Mouse (Mus musculus): Measurements from ENCODE around the gene Lcn2.

The Lcn2 gene

GRCm38 (mm10) chr2:32387706-32388490, at the start of gene Lcn2:
Gene Lcn2, minus strand, starts transcription at chr2:32388252.
- no peak for DNase-seq (ENCODE audit: low read depth)

DNA sequence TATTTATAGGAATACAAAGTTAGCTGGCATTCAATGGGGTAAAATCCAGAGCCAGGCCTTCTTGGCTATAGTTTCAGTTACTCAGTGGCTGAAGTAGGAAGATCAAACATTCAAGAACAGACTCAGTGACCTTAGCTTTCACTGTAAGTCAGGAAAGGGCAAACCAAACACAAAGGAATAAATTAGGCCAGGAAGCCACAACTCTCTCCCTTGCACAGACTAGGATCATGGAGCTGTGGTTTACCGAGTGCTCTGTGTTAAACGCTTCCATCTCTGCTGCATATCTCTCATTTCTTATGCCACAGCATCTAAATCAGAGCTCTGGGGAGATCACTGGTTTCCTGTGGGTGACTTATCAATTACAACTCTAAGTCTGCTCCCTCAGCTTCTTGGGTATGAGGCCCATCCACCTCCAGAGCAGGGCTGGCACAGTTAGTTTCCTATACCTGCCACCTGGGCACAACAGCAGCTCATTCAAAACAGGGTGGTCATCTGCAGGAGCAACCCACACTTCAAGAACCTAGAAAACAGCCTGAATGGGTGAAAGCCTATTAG, 49.6 kb upstream of the Lcn2 start:
- no peak for DNase-seq (ENCODE audit: low read depth)

- no peak for DNase-seq (ENCODE audit: low read depth)
These were observed 48.8 kb upstream of the Lcn2 start for GRCm38 (mm10) chr2:32436686-32437372.

DNA sequence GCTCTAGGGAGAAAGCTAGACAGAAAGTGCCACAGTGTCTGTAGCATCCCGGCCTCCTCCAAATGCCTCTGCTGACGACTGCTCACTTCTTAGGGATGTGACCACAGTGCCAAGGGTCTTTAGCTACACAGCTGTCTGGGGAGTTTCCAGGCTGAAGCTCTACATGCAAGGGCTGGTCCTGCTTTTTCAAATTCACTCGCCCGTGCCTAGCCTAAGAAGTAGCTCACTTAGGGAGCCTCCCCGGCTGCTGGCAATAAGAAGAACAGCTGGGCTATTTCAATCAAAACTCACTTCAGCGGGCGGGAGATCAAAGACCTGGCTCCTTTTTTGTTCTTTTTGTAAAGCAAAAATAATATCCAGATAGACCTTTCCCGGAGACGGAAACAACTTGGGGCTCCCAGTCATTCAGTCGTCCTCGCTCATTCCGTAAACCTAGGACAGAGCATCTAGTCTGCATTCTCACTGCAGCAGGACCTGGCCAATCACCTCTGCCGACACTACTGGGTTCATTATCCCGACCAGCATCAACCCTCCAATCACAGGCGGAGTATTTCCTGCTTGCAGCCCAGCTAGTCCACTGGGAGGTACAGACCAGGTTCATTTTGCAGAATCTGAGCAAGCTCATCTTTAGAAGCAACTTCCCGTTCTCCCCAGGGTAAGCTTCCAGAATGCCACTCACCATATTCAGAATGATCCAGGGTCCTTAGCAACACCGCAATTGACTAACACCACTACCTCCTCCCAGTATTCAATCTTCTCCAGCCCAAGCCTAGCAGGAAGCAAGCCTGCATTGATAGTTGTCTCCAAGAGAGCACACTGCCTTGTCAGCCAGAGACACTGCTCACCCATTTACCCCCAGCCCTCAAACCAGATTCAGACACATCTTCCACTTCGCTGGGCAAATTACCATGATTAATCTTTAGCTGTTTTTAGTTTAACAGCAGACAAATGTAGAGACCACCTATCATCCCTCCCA, 42.9 kb upstream of the Lcn2 start:
- DNase-seq (ENCODE audit: low read depth) = no peak

DNA sequence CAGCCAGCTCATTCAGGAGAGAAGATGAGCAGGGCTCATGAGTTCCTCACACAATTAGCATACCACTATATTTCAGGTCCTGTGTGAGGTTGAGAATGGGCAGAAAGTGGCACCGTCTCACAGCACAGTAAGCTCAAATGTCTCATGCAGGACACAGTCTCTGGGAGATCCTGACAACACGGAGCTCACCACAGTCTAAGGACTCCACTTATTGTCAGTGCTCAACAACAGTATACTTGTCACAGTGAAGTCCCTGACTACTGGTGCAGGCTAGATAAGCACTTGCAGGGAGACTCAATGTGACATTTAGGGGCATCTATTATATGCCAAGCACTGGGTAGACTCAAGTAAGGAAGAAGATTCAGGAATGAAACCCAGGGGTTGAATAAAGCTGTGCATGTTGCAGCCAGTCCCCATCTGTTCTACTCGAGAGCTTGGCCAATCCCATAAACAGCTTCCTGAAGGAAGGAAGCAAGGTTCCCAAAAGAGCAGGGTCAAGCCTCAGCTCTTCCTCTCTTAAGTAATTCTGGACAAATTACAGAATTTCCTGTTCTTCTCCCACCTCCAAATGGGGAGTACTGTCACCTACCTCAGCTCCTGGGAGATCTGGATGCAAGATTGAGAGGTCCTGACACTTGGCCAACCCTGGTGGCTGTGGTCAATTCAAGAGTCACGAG, 41.3 kb upstream of the Lcn2 start:
- no peak for DNase-seq (ENCODE audit: low read depth)

DNA sequence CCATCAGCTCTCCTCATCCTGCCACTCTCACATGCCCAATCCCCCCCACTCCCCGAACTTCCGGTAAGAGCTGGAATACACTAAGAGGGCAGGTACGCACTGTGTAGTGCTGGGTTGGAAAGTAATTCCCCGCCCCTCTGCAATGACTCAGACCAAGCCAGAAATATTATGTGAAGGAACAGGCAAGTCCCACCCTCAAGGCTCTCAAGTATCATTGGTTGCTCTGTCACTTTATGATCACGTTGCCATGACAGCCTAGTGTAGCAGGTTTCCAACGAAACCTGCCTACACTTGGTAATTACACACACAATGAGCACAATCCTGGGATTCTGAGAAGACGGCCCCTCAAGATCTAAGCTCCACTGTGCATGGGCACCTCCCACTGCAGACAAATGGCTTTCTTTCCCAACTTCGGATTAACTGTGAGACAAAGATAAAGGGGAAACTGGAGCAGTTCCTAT, 40.2 kb upstream of the Lcn2 start:
- no peak for DNase-seq (ENCODE audit: low read depth)

- no peak for DNase-seq (ENCODE audit: low read depth)
These were observed 39.7 kb upstream of the Lcn2 start for GRCm38 (mm10) chr2:32427720-32428119.

- no peak for DNase-seq (ENCODE audit: low read depth)
These were observed 38.1 kb upstream of the Lcn2 start for GRCm38 (mm10) chr2:32426141-32426540.

DNA sequence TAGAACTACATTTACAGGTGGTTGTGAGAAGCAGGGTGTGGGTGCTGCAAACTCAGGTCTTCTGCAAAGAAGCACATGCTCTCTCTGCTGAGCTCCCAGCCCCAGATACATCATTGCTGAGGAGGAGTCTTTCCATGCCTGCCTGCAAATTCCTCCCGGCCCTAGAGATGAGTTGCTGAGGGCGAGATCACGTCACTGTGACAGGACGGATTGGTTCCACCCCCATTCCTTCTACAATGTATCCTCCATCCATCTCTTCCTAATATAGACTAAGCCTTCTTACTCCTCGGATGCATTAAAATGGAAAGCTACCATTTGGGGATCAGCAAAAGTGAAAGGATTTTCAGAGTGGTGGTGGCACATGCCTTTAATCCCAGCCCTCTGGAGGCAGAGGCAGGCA, 37.5 kb upstream of the Lcn2 start:
- DNase-seq (ENCODE audit: low read depth) = no peak

DNA sequence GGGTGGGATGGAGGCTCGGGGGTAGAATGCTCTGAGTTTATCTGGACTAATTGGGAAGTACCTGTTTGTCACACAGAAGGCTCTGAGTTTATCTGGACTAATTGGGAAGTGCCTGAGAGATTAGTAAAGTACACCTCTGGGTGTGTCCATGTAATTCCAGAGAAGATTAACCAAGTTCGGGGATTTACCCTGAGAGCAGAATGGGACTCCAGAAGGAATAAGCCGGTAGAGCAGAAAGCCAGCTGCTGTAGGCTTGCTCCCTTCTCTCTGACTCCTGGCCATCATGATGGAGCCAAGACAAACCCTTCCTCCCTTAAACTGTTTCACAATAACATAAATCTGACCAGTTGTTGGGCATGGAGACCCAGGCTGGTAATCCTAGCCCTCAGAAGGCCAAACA, 36.7 kb upstream of the Lcn2 start:
- no peak for DNase-seq (ENCODE audit: low read depth)

DNA sequence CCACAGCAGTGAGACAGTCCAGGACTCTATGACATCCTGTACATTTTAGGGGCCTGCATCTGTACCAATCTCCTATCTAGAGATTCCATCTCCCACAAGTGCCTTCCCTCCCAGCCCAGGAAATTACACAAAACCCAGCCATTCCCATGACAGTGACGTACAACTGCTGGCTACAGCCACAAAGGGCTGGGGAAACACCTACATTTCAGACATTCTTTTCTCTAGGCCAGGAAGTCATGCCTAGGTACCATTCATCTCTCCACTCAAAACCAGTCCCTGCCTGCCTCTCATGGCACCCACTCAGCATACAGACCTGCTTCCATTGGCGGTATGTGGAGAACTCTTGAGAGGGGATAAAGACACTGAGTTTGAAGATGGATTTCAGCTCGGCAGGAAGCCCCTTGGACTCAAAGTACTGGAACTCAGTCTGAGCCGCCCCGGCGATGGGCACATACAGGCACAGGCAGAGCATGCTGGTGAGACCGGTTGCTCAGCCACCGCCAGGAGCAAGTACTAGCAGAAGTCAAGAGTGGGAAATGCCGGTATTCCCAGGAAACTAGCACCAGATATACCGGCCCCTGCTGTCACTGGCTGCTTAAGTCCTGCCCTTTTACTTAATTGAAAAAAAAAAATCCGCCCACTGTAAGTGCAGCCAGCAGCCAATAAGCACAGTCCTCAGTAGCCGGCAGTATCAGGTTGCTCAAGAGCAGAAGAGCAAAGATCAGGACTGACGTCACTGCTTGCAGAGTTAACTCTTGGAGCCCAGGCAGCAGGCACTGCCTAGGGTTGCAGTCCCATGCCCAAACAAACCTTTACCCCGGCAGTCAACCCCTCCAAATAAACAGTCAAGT, 35.7 kb upstream of the Lcn2 start:
- DNase-seq (ENCODE audit: low read depth) = peak; percentile 63

GRCm38 (mm10) chr2:32421851-32422251, 33.8 kb upstream of the Lcn2 start:
- no peak for DNase-seq (ENCODE audit: low read depth)

DNA sequence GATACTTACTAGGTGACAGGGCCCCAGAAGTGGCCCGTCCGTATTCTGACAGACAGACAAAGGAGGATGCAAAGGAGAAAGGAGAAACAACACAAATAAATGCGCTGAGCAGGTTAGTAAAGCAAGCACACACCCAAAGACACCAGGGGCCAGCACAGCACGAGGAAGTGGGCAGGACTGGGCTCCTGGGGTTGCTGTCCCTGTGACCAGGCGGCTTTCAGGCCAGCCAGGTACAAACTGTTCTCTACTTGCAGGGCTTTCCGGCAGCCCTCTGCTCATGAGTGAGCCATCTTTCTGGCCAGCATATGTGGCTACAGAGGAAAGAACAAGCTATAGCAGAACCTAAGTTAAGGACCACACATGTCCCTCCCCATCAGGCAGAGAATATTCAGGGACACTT, 32.6 kb upstream of the Lcn2 start:
- no peak for DNase-seq (ENCODE audit: low read depth)

- no peak for DNase-seq (ENCODE audit: low read depth)
These were observed 32.1 kb upstream of the Lcn2 start for GRCm38 (mm10) chr2:32420066-32420608.

DNA sequence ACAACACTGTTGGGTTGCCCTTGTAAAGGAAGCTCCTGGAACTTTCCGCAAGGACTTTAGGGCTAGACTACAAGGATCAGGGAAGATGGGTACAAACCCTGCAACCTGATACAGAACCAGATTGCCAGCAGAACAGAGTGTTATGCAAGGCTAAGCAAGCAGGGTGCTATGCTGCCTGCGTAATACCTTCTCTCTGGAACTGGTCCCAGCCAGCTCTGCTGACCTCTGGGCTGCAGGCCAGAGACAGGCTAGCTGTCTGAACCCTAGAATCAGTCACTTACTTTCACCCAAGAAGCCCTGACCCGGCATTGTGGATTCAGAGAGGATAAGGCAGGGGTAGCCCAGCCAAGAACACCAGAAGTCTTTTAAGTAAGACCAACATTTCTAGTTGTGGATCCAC, 31.3 kb upstream of the Lcn2 start:
- DNase-seq (ENCODE audit: low read depth) = no peak

GRCm38 (mm10) chr2:32418430-32419151, 30.5 kb upstream of the Lcn2 start:
- DNase-seq (ENCODE audit: low read depth) = no peak

DNA sequence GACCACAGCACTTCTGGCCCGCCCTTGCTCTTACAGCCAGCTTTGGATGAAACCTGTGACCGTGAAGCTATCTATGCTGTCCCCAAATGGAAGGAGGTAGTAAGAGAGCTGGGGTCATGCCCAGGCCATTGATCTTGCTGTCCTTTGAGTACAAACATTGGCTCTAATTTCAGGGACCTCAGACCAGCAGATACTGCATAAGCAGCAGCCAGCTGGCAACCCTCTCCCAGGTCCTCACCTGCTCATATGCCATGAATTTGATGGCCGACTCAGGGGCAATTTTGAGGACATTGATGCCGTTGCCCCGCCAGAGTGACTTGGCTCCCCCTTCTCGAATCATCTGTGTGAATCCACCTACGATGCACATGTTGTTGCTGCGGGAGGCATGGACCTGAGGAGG, 29.4 kb upstream of the Lcn2 start:
- no peak for DNase-seq (ENCODE audit: low read depth)

DNA sequence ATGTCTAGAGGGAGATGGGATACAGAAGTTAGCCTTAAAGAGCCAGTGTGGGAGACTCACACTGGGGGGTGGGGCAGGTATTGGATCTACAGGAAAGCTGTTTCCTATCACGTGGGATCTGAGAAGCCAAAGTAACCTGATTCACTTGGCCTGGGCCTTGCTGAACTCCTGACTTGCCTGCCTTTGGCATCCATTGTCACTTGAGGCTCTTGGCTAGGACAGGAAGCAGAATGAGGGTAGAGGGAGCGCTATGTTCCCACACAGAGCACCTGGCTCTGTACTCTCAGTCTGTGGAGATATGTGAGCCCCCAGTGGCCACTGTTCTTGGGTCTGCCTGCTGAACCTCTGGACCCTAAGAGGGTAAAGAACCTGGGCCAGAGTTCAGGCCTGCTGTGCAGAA, 28.5 kb upstream of the Lcn2 start:
- no peak for DNase-seq (ENCODE audit: low read depth)

DNA sequence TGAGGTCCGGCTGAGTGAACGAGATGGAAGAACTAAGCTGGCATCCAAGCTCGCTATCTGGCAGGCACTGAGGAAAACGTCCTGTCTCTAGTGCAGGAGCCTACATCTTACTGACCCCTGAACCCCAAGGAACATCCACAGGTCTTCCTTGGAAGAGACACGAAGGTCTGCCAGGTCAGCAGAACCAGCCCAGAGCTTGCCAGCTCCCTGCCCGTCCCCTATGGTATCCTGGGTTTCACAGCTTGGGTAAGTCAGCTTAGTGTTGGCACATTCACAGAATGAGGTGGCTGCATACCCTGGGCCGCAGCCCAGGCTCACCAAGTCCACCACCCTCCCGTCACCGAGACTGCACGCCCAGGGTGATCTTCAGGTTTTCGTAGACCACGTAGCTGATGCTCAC, 27.7 kb upstream of the Lcn2 start:
- no peak for DNase-seq (ENCODE audit: low read depth)

GRCm38 (mm10) chr2:32413936-32414335, 25.9 kb upstream of the Lcn2 start:
- DNase-seq (ENCODE audit: low read depth) = no peak

Data from c-Kit-positive CD71-negative TER-119-negative erythroid progenitor cells, embryonic 14.5 days (primary cell).